Mouse (Mus musculus) cerebellum, adult (tissue): ENCODE measurements at regions not wholly inside any gene's neighbourhood (a gene's known extent, or its start where the extent isn't known, plus 50 kb on each side); places are given as distances from the start of the nearest gene placed in this dataset.
A peak's percentile ranks its signal among the peaks of the same experiment; 100 is the strongest.

Experiments used
- ATAC-seq: cut with Nextera tagmentation; 2 replicates; pipeline ENCODE4 v1.9.2; 2017; ENCODE audit warnings: mild to moderate bottlenecking, moderate library complexity, mixed read lengths; ENCODE audit not compliant: insufficient number of reproducible peaks, low FRiP score, low TSS enrichment

- peak; percentile 36; the same call in 1 of the 2 replicates for ATAC-seq
Measured at GRCm38 (mm10) chr14:36414656-36415273, 320.0 kb downstream of the 4930474N05Rik start.

GRCm38 (mm10) chr14:36414180-36414579 lies 319.5 kb downstream of the 4930474N05Rik start:
- ATAC-seq = no peak
